Mouse (Mus musculus) neural tube, embryonic 11.5 days (tissue): ENCODE measurements around the gene Elmo1. TPM values are rescaled to one million over a fixed set of nuclear protein-coding genes. Genes with fewer than 3 reads are reported as not detected.

Source experiments
- ATAC-seq: fragments of 200-750 bp; cut with Nextera tagmentation; 2 replicates; pipeline ENCODE4 v1.8.0; 2017; ENCODE audit warnings: moderate number of reproducible peaks, mild to moderate bottlenecking, moderate TSS enrichment, moderate library complexity; ENCODE audit not compliant: insufficient read depth, low FRiP score, low TSS enrichment
- DNase-seq: peaks from one replicate; pipeline ENCODE4 v3.0.0-alpha.2; 2015; ENCODE audit warnings: low spot score
- H3K27ac ChIP-seq: fragments of 300-500 bp; sonication (generic); 2 replicates; pipeline ENCODE4 v1.5.1; 2014; ENCODE audit warnings: low read depth, mild to moderate bottlenecking, low read length
- H3K27me3 ChIP-seq: fragments of 300-500 bp; sonication (generic); 2 replicates; pipeline ENCODE4 v1.6.1; 2014; ENCODE audit warnings: mild to moderate bottlenecking, low read length, mixed read lengths; ENCODE audit not compliant: control insufficient read depth, insufficient read depth
- H3K36me3 ChIP-seq: fragments of 300-500 bp; sonication (generic); 2 replicates; pipeline ENCODE4 v1.6.1; 2014; ENCODE audit warnings: mild to moderate bottlenecking, low read length, moderate library complexity, mixed read lengths; ENCODE audit not compliant: control insufficient read depth, insufficient read depth
- H3K4me1 ChIP-seq: fragments of 300-500 bp; sonication (generic); 2 replicates; pipeline ENCODE4 v1.6.1; 2014; ENCODE audit warnings: low read length, mixed read lengths; ENCODE audit not compliant: control insufficient read depth, insufficient read depth
- H3K4me2 ChIP-seq: fragments of 300-500 bp; sonication (generic); 2 replicates; pipeline ENCODE4 v1.6.1; 2014; ENCODE audit warnings: low read depth, mild to moderate bottlenecking, moderate library complexity
- H3K4me3 ChIP-seq: fragments of 300-500 bp; sonication (generic); 2 replicates; pipeline ENCODE4 v1.5.1; 2014; ENCODE audit warnings: low read depth, low read length
- H3K9ac ChIP-seq: fragments of 300-500 bp; sonication (generic); 2 replicates; pipeline ENCODE4 v1.6.1; 2014; ENCODE audit warnings: mild to moderate bottlenecking, low read length
- H3K9me3 ChIP-seq: fragments of 300-500 bp; sonication (generic); 2 replicates; pipeline ENCODE4 v1.6.1; 2016; ENCODE audit warnings: low read length; ENCODE audit not compliant: control insufficient read depth
- WGBS: fragments of 180-500 bp; shearing (Covaris S2); extraction: QIAGEN DNeasy Blood & Tissue Kit; methylation state at CpG from one replicate; pipeline ENCODE4 v1.1.7; 2014; 5-methylcytosine and 5-hydroxymethylcytosine counted together
- polyA plus RNA-seq: library from polyadenylated mRNA; unstranded; fragments of >200 nt; fragmentation: Nextera tagmentation; extraction: Ambion mirVana; gene quantifications from 2 replicates; pipeline ENCODE4 v1.2.1, GENCODE M21; 2014

Gene Elmo1
- polyA plus RNA-seq, 1 experiment from 2014 or later: 28.7 TPM

DNA sequence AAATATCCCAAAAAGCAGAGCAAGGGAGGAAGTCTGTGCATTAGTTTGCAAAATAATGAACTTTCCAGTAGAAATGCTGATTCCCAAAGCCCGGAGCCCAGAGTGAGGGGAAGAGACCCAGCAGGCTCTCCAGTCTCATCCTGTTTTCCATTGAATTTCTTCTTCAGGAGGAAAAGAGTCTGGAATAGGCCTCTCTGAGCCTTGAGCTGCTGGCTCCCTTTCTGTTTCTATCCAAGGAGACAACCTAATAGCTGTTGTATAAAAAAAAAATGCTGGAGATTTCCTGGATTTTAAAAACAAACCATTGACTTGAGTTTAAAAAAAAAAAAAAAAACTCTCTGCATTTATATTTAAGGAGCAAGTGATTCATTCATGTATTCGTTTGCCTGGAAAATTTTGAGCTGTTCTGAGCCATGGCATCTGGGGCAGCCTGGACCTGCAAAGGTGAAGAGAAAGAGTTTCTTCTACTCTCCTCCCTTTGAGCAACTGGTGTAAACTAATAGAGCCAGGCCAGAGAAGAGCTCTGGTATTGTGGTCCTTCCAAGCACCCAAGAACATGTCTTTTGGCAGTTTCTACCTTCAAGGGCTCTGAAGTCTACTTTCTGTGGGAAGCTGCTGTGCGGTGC is 84.4 kb downstream of the Elmo1 start:
- H3K4me2 ChIP-seq: no peak overlapping the region
- no peak overlapping the region for H3K27ac ChIP-seq
- WGBS: 61% methylated on average over 3 of the region's 3 CpGs
- no peak for DNase-seq
- no peaks in the 10 kb centered on the region for H3K27me3 ChIP-seq
- no peaks in the 10 kb centered on the region for H3K4me1 ChIP-seq
- H3K9ac ChIP-seq: no peak overlapping the region
- no peak overlapping the region for H3K4me3 ChIP-seq
- no peak for ATAC-seq
- H3K36me3 ChIP-seq: no peaks in the 10 kb centered on the region
- H3K9me3 ChIP-seq: no peaks in the 10 kb centered on the region

DNA sequence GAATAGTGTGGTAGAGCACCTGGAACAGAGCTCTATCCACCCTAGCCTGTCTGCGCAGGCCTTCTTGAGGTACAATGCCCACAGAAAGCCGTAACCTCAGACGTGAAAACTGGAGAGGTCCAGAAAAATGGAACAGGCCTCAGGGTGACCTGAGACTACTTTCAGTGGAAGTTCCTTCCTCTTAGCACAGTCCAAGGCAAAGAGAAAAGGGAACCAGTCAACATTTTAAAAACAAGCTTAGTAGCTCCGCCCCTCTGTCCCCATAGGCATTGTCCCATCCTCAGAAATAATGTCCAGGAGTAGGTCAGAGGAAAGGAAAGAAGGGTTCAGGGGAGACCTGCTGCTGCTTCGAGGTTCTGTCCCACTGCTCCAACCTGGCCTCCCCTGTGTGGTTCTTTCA is 90.3 kb downstream of the Elmo1 start:
- Histone ChIP-seq H3K9ac (no peak overlapping the region), H3K9me3 (no peaks in the 10 kb centered on the region), H3K27me3 (no peaks in the 10 kb centered on the region), H3K27ac (no peak overlapping the region), H3K4me2 (no peak overlapping the region), H3K4me3 (no peak overlapping the region), H3K36me3 (no peaks in the 10 kb centered on the region), H3K4me1 (peaks cover 12% of the 10 kb centered on the region)
- DNase-seq (no peak), ATAC-seq (no peak)
- WGBS: 91% methylated on average over 5 of the region's 5 CpGs

DNA sequence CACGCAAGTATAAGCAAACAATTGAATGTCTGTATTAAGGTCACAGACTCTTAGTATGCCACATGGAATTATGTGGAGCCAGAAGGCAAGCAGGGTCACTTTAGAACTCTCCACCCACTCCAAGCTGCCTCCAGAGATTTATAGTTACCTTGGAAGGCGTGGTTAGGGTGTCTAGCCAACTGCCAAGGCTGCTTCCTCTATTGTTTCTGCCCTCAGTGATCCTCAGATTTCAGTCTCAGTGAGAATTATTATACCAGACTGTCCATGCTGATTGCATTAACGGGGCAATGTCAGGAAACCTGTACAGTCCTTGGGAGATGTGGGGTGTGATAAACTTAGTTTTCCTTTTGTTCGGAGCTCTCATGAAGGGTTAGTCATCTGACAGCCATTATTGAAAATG is 90.9 kb downstream of the Elmo1 start:
- DNase-seq: no peak
- H3K4me2 ChIP-seq: no peak overlapping the region

DNA sequence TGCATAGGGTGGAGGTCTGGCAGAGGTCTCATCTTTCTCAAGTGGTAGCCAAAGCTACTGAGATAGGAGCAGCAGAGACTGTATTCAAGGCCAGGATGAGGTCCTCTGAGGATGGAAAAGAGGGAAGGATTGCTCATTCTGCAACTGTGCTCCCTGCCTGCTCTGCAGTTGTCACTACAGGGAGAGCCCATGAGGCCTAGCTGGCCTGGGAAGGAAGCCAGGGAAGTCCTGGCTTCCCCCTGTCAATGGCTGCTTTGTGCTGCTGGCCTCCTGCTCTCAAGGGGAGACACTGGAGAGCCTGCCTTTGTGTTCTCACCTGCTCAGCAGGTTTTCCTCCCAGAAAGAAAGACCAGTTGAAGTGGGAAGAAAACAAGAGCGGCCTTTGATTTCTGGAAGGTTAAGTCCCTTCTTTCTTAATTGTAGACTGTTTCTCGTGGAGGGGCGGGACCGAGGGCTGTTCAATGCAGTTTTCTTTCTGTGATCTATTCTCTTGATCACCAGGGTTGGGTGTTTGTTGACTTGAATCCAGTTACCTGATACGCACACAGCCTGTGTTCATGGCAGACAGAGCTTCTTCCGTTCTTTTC is 91.9 kb downstream of the Elmo1 start:
- Histone ChIP-seq H3K4me3 (no peak overlapping the region), H3K4me2 (no peak overlapping the region), H3K4me1 (peaks cover 12% of the 10 kb centered on the region), H3K9ac (no peak overlapping the region), H3K27ac (no peak overlapping the region), H3K36me3 (no peaks in the 10 kb centered on the region), H3K9me3 (no peaks in the 10 kb centered on the region), H3K27me3 (no peaks in the 10 kb centered on the region)
- ATAC-seq (no peak), DNase-seq (no peak)
- WGBS: 45% methylated on average over 6 of the region's 6 CpGs

More for the DNA sequence above, 90.9 kb downstream of the Elmo1 start:
- WGBS: 60% methylated on average over 4 of the region's 4 CpGs
- no peak overlapping the region for H3K27ac ChIP-seq
- H3K36me3 ChIP-seq: no peaks in the 10 kb centered on the region
- no peak overlapping the region for H3K4me3 ChIP-seq
- no peak for ATAC-seq
- H3K9me3 ChIP-seq: no peaks in the 10 kb centered on the region
- H3K9ac ChIP-seq: no peak overlapping the region
- no peaks in the 10 kb centered on the region for H3K27me3 ChIP-seq
- peaks cover 12% of the 10 kb centered on the region for H3K4me1 ChIP-seq

DNA sequence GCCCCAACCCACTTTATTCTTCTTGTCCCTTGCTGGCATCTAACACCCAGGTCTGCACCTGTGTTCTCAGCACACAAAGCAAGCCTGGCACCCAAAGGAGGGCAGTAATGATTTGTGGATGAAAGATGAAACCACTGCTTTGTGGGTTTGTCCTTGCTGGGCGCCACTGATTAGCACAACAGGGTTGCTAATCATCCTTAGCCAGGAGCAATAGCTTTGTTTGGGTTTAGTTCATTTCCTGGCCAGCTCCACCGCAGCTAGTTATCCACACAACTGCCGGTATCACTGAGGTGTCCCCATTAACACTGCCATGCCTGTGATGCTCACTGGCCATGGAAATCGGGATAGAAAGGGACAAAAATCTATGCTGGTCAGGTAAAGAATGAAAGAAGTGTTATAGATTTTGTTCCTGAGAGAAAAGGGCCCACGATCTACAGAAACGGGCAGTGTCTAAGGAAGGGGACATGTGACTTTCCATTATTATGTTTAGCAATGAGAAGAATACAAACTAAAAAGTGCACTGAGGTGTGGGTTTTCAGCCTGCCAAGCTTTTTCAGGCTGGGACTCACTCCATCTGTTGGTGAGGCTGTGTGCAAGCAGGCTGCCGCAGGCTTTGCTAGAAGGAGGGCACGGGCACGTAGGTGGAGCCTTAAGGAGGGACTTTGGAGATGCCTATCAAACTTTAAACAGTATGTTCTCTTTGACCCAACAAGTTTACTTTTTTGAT is 93.3 kb downstream of the Elmo1 start:
- WGBS: 9% methylated on average over 9 of the region's 9 CpGs
- no peak overlapping the region for H3K9ac ChIP-seq
- ATAC-seq: 0 out of 2 replicates have a peak, but pooled peaks have one; percentile 45
- peaks cover 12% of the 10 kb centered on the region for H3K4me1 ChIP-seq
- H3K4me2 ChIP-seq: no peak overlapping the region
- no peak overlapping the region for H3K4me3 ChIP-seq
- no peaks in the 10 kb centered on the region for H3K9me3 ChIP-seq
- no peaks in the 10 kb centered on the region for H3K36me3 ChIP-seq
- H3K27ac ChIP-seq: no peak overlapping the region
- DNase-seq: no peak
- no peaks in the 10 kb centered on the region for H3K27me3 ChIP-seq

DNA sequence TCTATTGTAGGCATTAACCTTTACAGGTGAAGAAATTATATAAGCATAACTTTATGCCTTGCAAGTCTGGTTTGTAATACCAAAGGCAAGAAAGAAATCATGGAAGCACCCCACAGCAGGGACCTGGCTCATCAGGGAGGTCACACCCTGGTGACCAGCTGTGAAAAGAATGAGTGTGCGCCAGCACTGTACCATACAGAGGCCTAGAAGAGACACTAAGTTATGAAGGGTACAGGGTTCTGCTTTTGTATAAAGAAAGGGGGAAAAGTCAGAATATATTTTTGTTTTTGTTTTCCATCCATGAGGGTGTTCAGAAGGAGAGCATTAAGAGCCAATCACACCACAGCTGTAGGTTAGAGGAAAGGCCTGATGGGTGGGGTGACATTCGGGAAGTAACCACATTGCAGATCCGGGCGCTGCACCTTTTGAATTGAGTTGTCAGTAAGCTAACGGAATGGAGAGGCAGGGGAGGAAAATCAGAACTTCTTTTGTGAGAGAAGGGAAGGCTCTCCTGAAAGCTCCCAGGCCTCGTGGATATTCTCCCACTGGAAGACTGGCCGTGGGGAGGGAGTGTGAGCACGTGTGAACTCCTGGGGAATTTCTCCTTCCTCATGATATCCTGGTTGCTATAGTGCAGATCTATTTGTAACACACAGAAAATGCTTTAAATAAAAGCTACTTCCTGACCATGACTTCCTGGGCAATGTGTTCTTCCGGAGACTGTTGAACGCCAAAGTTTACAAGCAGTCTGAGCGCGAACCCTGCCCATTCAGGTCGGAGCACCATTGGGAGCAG is 94.0 kb downstream of the Elmo1 start:
- WGBS: 75% methylated on average over 13 of the region's 13 CpGs
- 0 out of 2 replicates have a peak, but pooled peaks have one; percentile 48 for ATAC-seq
- no peaks in the 10 kb centered on the region for H3K36me3 ChIP-seq

DNA sequence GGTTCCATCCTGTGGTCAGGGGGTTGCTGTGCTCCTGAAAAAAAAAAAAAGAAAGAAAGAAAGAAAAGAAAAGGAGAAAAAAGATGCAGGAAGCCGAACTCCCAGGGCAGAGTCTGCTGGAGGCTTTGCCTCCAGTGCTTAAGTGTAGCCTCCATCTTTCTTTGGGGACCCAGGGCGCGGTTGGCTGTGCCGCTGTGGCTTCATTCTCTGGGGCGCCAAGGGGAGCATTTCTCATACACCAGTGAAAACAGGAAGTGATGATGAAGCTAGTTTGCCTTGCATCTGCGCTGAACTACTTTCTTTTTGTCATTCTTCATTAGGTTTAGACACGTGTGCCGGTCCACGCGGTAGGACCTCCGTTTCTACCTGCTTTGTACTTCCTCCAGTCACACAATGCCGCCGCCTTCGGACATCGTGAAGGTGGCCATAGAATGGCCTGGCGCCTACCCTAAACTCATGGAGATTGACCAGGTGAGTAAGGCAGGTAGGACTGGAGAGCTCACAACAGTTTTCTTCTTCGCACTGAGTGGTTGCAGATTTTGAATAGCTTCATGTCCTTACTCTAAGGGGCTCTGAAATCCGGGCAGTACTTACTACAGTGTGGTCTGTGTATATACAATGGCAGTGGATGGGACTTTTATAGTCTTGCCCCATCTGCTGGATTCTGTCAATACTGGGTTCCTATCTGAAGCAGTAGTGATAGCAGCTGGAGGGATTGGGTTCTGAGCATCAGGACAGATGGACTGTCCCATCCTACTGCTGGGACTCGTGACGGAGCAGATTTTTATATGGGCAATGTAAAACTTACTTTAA is 94.8 kb downstream of the Elmo1 start:
- DNase-seq: no peak
- H3K4me1 ChIP-seq: peaks cover 12% of the 10 kb centered on the region
- H3K4me3 ChIP-seq: no peak overlapping the region
- 94% methylated on average over 20 of the region's 20 CpGs for WGBS
- no peaks in the 10 kb centered on the region for H3K36me3 ChIP-seq
- H3K27ac ChIP-seq: no peak overlapping the region
- no peaks in the 10 kb centered on the region for H3K27me3 ChIP-seq
- H3K4me2 ChIP-seq: no peak overlapping the region
- no peak overlapping the region for H3K9ac ChIP-seq
- ATAC-seq: no peak
- no peaks in the 10 kb centered on the region for H3K9me3 ChIP-seq

More for the DNA sequence above, 94.0 kb downstream of the Elmo1 start:
- Histone ChIP-seq H3K4me1 (peaks cover 12% of the 10 kb centered on the region), H3K27ac (no peak overlapping the region), H3K4me3 (no peak overlapping the region), H3K9ac (no peak overlapping the region), H3K4me2 (no peak overlapping the region), H3K27me3 (no peaks in the 10 kb centered on the region), H3K9me3 (no peaks in the 10 kb centered on the region)
- DNase-seq: no peak

DNA sequence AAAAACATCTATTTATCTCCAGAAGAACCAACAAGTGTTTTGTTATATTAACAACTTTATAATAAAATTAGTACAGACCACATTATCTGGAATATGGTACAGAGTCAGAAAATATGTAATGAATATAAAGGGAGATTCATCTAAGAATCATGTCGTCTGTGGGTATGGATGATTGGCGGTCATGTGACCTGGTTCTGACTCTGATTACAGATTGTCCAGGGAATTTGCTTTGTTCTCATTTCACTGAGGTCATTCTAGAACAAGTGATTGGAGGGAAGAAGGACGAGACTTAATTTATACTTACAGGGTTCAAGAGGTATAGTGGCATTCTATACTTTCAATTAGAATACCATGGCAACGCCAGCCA is 95.4 kb downstream of the Elmo1 start:
- Histone ChIP-seq H3K27ac (no peak overlapping the region), H3K9me3 (no peaks in the 10 kb centered on the region), H3K27me3 (no peaks in the 10 kb centered on the region), H3K4me1 (peaks cover 12% of the 10 kb centered on the region), H3K4me3 (no peak overlapping the region), H3K36me3 (no peaks in the 10 kb centered on the region), H3K4me2 (no peak overlapping the region), H3K9ac (no peak overlapping the region)
- ATAC-seq (no peak), DNase-seq (no peak)
- 83% methylated on average over 4 of the region's 4 CpGs for whole genome bisulfite sequencing
